In the genomic region with DNA sequence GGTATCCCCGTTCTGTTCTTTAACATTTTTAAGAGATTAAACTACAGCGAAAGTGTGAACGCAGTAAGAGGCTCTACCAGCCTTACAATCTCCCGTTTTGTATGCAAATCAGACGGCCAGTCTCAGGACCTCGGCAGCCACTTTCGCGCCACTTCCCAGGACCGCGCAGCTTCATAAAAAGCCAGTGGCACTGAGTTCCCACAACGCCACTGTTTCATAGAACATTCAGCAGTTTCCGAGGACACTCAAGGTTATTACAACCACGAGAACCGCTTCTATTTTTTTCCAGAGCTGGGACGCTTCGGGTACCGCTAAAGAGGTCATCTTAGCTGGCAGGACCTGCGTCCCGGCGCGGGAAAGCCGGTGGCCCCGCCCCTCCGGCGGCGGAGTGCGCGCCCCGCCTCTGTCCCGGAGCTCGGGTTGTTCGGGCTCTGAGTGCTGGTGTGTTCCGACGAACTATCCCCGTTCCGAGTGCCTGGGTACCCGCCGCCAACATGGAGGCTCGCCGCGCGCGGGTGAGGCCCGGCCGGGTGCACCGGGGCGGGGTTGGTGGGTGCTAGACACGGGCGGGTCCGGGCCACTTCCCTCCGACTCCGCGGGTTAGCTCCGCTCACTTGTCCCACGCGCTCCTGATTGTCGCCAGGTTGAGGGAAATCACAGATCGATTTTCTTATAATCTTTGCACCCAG, we compare ENCODE assay signal across 8 mouse cellular contexts. TPM values are rescaled to one million over a fixed set of nuclear protein-coding genes. Genes with fewer than 3 reads are reported as not detected.
DNase-seq lines count a peak whose midpoint lies in the region; ATAC-seq and TF ChIP-seq lines count a peak whose summit lies in the region.

A gene (plus strand): TSS at position 363 of the 689 bp plus-strand sequence.

- peak; percentile 81 for ATAC-seq in heart, embryonic 11.5 days (replicated peaks; ENCODE audit: insufficient number of reproducible peaks, low FRiP score, low TSS enrichment)
- ATAC-seq in kidney, embryonic 15.5 days (replicated peaks; ENCODE audit: low FRiP score) = peak; percentile 88

- 0 out of 2 replicates have a peak, but pooled peaks cover 2% of the 10 kb centered on the region for H3K36me3 ChIP-seq in heart, embryonic 11.5 days (ENCODE audit: control insufficient read depth, insufficient read depth, low read length)
- peaks cover 23% of the 10 kb centered on the region for H3K36me3 ChIP-seq in kidney, embryonic 15.5 days

- no peak for TF ChIP-seq POLR2A in bone marrow macrophage, adult 2 months (IDR thresholded peaks at IDR 0.05; ENCODE audit: borderline replicate concordance, low read depth, low read length)
- TF ChIP-seq POLR2A in embryonic fibroblast, embryonic 13.5 days (IDR thresholded peaks at IDR 0.05; ENCODE audit: low read depth, low read length) = peak; percentile 57

- TF ChIP-seq CTCF in bone marrow macrophage, adult 2 months (IDR thresholded peaks at IDR 0.05; ENCODE audit: low read depth, low read length) = no peak
- TF ChIP-seq CTCF in embryonic fibroblast, embryonic 13.5 days (IDR thresholded peaks at IDR 0.05; ENCODE audit: borderline replicate concordance, insufficient read depth, low read length) = no peak

- H3K9ac ChIP-seq in heart, embryonic 11.5 days (ENCODE audit: low read depth, low read length) = peak within 1 kb of the TSS; percentile 84
- peak within 1 kb of the TSS; percentile 87 for H3K9ac ChIP-seq in kidney, embryonic 15.5 days

- peak within 1 kb of the TSS; percentile 75 for H3K4me2 ChIP-seq in heart, embryonic 11.5 days
- H3K4me2 ChIP-seq in kidney, embryonic 15.5 days = peak within 1 kb of the TSS; percentile 82

- WGBS in heart, embryonic 11.5 days (ENCODE audit: insufficient replicate concordance) = under 1% methylated on average over 58 of the region's 58 CpGs
- under 1% methylated on average over 58 of the region's 58 CpGs for WGBS in kidney, embryonic 15.5 days

- H3K4me3 ChIP-seq in bone marrow macrophage, adult 2 months (ENCODE audit: insufficient read depth, low read length) = peak within 1 kb of the TSS; percentile 98
- peak within 1 kb of the TSS; percentile 56 for H3K4me3 ChIP-seq in embryonic fibroblast, embryonic 13.5 days (ENCODE audit: insufficient read depth, low read length)
- peak within 1 kb of the TSS; percentile 86 for H3K4me3 ChIP-seq in heart, embryonic 11.5 days (ENCODE audit: low read depth, low read length)
- peak within 1 kb of the TSS; percentile 79 for H3K4me3 ChIP-seq in kidney, embryonic 15.5 days (replicated peaks)

- peaks cover 40% of the 10 kb centered on the region for H3K4me1 ChIP-seq in bone marrow macrophage, adult 2 months (ENCODE audit: control insufficient read depth, insufficient read depth, low read length)
- peaks cover 4% of the 10 kb centered on the region; the same call in 1 of the 2 replicates for H3K4me1 ChIP-seq in embryonic fibroblast, embryonic 13.5 days (ENCODE audit: control insufficient read depth, insufficient read depth, low read length)
- H3K4me1 ChIP-seq in heart, embryonic 11.5 days (ENCODE audit: control insufficient read depth, insufficient read depth, low read length) = peaks cover 13% of the 10 kb centered on the region
- H3K4me1 ChIP-seq in kidney, embryonic 15.5 days = peaks cover 47% of the 10 kb centered on the region

- DNase-seq in B cell, adult 2 months = peak; percentile 76 to 81
- peak; percentile 85 for DNase-seq in liver
- DNase-seq in monocyte, adult 2 months (ENCODE audit: low read depth in 1 of 2, low spot score in 2 of 2) = peak; percentile 23 to 32
- peak; percentile 61 to 69 for DNase-seq in spleen, postnatal 14 days (ENCODE audit: low spot score in 2 of 2)

- peak within 1 kb of the TSS; percentile 84 for H3K27ac ChIP-seq in bone marrow macrophage, adult 2 months (ENCODE audit: insufficient read depth, low read depth, low read length)
- H3K27ac ChIP-seq in embryonic fibroblast, embryonic 13.5 days (ENCODE audit: insufficient read depth, low read length) = peak within 1 kb of the TSS; percentile 80
- H3K27ac ChIP-seq in heart, embryonic 11.5 days (ENCODE audit: low read depth, low read length) = peak within 1 kb of the TSS; percentile 86
- H3K27ac ChIP-seq in kidney, embryonic 15.5 days = peak within 1 kb of the TSS; percentile 93

- no peaks in the 10 kb centered on the region for H3K9me3 ChIP-seq in heart, embryonic 11.5 days (replicated peaks; ENCODE audit: control insufficient read depth, low read length)
- H3K9me3 ChIP-seq in kidney, embryonic 15.5 days (replicated peaks) = no peaks in the 10 kb centered on the region

- no peaks in the 10 kb centered on the region for H3K27me3 ChIP-seq in heart, embryonic 11.5 days (ENCODE audit: control insufficient read depth, insufficient read depth, low read length)
- H3K27me3 ChIP-seq in kidney, embryonic 15.5 days = 0 out of 2 replicates have a peak, but pooled peaks cover 3% of the 10 kb centered on the region

RNA-seq across cellular contexts. Expression of the gene that starts here (rescaled TPM):
- 3.7 and 6.3 TPM in 2 replicates for polyA plus RNA-seq in bone marrow macrophage, adult 2 months (2012; ENCODE audit: insufficient read depth, insufficient read length, missing spikeins)
- polyA plus RNA-seq in embryonic fibroblast, embryonic 13.5 days (2011; ENCODE audit: insufficient read length, low read depth, missing spikeins) = 14.7 and 25.8 TPM in 2 replicates
- 61.8 and 64.3 TPM in 2 replicates for polyA plus RNA-seq in heart, embryonic 11.5 days (2014; fragmentation: Nextera tagmentation; extraction: Ambion mirVana)
- 158 and 167 TPM in 2 replicates for polyA plus RNA-seq in kidney, embryonic 15.5 days (2015; fragmentation: Nextera tagmentation; extraction: Ambion mirVana)

Comparison
In these comparisons a context has a peak if more than half of its experiments do, and no peak if none do; other contexts are left out.
1. Peak in every context shown above with its lines: DNase-seq, ATAC-seq, H3K4me3 ChIP-seq and H3K27ac ChIP-seq.
2. DNase-seq: peak in every context shown above with its lines; median percentile 85 in liver; 78 in B cell, adult 2 months; 65 in spleen, postnatal 14 days; 28 in monocyte, adult 2 months.